Comparison of ENCODE assay signal across 8 mouse cellular contexts in genomic region chr12:17035128-17035527, GRCm38 (mm10). TPM values are rescaled to one million over a fixed set of nuclear protein-coding genes. Genes with fewer than 3 reads are reported as not detected.
A peak's percentile ranks its signal among the peaks of the same experiment; 100 is the strongest.
DNase-seq lines count a peak whose midpoint lies in the region; ATAC-seq and TF ChIP-seq lines count a peak whose summit lies in the region.

No protein-coding gene starts in this region.

- no peaks in the 10 kb centered on the region for H3K27me3 ChIP-seq in heart, embryonic 10.5 days (ENCODE audit: insufficient read depth, poor library complexity, severe bottlenecking)

- peak; percentile 11 to 51 for DNase-seq in heart, adult 18-20 months
- no peak for DNase-seq in heart, embryonic 10.5 days (ENCODE audit: low spot score)
- peak; percentile 57 for DNase-seq in testis, postnatal 10 days (ENCODE audit: low spot score)
- DNase-seq in testis, postnatal 14 days (ENCODE audit: low spot score), result no peak
- no peak for DNase-seq in left cerebral cortex, adult 11 months (ENCODE audit: low spot score)

- TF ChIP-seq POLR2A in cortical plate, adult 2 months (IDR thresholded peaks at IDR 0.05; ENCODE audit: extremely low read depth, insufficient read depth, low read length), result no peak

- no peaks in the 10 kb centered on the region for H3K36me3 ChIP-seq in heart, embryonic 10.5 days

- 59% methylated on average over 2 of the region's 2 CpGs for WGBS in heart, embryonic 10.5 days

- no peaks in the 10 kb centered on the region for H3K9me3 ChIP-seq in heart, embryonic 10.5 days

- H3K4me3 ChIP-seq in heart, embryonic 10.5 days, result no peak overlapping the region
- H3K4me3 ChIP-seq in cortical plate, adult 2 months (ENCODE audit: insufficient read depth, low read length), result no peak overlapping the region

- ATAC-seq in neutrophil, adult 5-6 weeks (ENCODE audit: extremely low read depth, insufficient number of reproducible peaks, low FRiP score, poor library complexity, severe bottlenecking), result 0 out of 2 replicates have a peak, but pooled peaks have one; percentile 20
- no peak for ATAC-seq in erythroblast, adult 5-6 weeks (replicated peaks; ENCODE audit: low FRiP score, poor library complexity, severe bottlenecking)

- 0 out of 2 replicates have a peak, but pooled peaks cover 3% of the 10 kb centered on the region for H3K4me1 ChIP-seq in heart, embryonic 10.5 days
- peaks cover 2% of the 10 kb centered on the region; the same call in 1 of the 2 replicates for H3K4me1 ChIP-seq in cortical plate, adult 2 months (ENCODE audit: control insufficient read depth, insufficient read depth, low read length)

- H3K27ac ChIP-seq in heart, embryonic 10.5 days, result no peak overlapping the region
- H3K27ac ChIP-seq in cortical plate, adult 2 months (ENCODE audit: insufficient read depth, low read length), result no peak overlapping the region

- TF ChIP-seq CTCF in cortical plate, adult 2 months (IDR thresholded peaks at IDR 0.05; ENCODE audit: extremely low read depth, insufficient read depth, low read length), result peak; percentile 40

RNA-seq across cellular contexts. Expression of gene 2410004P03Rik, which starts 23.6 kb away (rescaled TPM):
- total RNA-seq in heart, adult 18-20 months (2021), result 1 to 10 TPM in 1 of 2 experiments, not detected in 1; 1.2 TPM
- polyA plus RNA-seq in heart, embryonic 10.5 days (2016; fragmentation: Nextera tagmentation; extraction: Ambion mirVana), result 0.18 and 0.19 TPM in 2 replicates
- polyA plus RNA-seq in cortical plate, adult 2 months (2012; rRNA removed), result 0.62 and 0.88 TPM in 2 replicates
- total RNA-seq in neutrophil, adult 5-6 weeks (2017), result 0.23 and 1.6 TPM in 2 replicates
- total RNA-seq in erythroblast, adult 5-6 weeks (2015; ENCODE audit: low replicate concordance), result not detected in 2 replicates
- not detected in 2 replicates for total RNA-seq in erythroblast, adult 5-6 weeks (2017; ENCODE audit: low replicate concordance)

RNA-seq across cellular contexts. Expression of gene Pqlc3, which starts 34.9 kb away (rescaled TPM):
- 1 to 10 TPM; 1.8 to 3.7 TPM for total RNA-seq in heart, adult 18-20 months (2021)
- polyA plus RNA-seq in heart, embryonic 10.5 days (2016; fragmentation: Nextera tagmentation; extraction: Ambion mirVana), result 4.1 and 4.4 TPM in 2 replicates
- 1.9 and 2.9 TPM in 2 replicates for polyA plus RNA-seq in cortical plate, adult 2 months (2012; rRNA removed)
- total RNA-seq in neutrophil, adult 5-6 weeks (2017), result 52.5 and 57.1 TPM in 2 replicates
- 18.0 and 34.0 TPM in 2 replicates for total RNA-seq in erythroblast, adult 5-6 weeks (2015; ENCODE audit: low replicate concordance)
- 9.5 and 20.1 TPM in 2 replicates for total RNA-seq in erythroblast, adult 5-6 weeks (2017; ENCODE audit: low replicate concordance)

Comparison
In these comparisons a context has a peak if more than half of its experiments do, and no peak if none do; other contexts are left out.
1. DNase-seq: peak in heart, adult 18-20 months (2 of 2) and testis, postnatal 10 days (single experiment); none in heart, embryonic 10.5 days (single experiment), testis, postnatal 14 days (single experiment) and left cerebral cortex, adult 11 months (single experiment).